Mouse (Mus musculus) urinary bladder, adult 2 months (tissue): Measurements from ENCODE around the gene Samd5. TPM values are rescaled to one million over a fixed set of nuclear protein-coding genes. Genes with fewer than 3 reads are reported as not detected.
A peak's percentile ranks its signal among the peaks of the same experiment; 100 is the strongest.

Experiments used
- DNase-seq: peaks from one replicate; pipeline ENCODE4 v3.0.0; 2022; ENCODE audit warnings: low spot score
- polyA plus RNA-seq: library from polyadenylated mRNA; depleted of rRNA; stranded (reverse); fragments of >200 nt; gene quantifications from 2 replicates; pipeline ENCODE4 v1.2.3, GENCODE M21; 2012; rRNA removed

The Samd5 gene
- 2.2 and 2.9 TPM in 2 replicates for polyA plus RNA-seq

DNA sequence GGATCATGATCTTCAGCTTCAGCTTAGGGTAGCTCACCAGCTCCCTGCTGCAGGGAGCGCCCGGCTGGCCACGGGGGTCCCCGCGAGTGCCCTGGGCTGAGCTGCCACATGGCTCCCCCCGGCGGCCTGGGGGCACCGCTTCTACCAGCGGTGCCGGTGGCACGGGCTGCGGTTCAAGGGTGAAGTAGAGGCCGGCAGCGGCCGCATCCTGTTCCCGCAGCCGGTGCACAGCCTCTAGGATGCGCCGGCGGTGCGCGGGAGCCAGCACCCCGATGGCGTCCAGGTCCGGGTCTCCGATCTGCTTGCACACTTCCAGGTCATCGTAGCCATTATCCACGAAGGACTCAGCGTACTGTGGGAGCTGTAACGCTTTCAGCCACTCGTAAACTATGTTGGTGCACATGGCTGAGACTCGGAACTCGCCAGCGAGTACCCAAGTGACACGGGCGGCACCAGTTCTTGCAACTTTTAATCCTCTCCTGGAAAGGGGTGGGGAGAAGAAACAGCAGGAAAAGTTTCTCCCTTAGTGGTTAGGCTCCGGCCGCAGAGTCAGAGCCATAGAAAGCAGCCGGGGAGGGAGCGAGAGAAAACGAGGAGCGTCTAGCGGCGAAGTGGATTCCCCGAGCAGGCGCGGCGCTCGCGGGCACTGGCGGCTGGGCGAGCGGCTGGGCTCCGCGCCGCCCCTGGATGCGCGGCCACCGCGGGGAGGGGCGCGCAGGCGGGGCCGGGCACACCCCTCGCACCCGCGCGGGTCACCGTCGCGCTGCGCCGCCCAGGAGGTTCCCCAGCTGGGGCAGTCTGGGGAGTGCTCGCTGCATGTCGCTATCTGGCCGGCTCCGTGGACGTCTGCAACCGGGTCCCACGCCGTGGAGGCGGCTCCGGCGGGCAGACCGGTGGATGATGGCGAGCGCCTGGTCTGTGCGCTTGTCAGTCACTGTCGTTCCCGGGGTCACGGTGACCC, at the start of gene Samd5:
TSS of gene Samd5 (minus strand) at position 648 of the 961 bp plus-strand sequence.
- peak; percentile 47 for DNase-seq

DNA sequence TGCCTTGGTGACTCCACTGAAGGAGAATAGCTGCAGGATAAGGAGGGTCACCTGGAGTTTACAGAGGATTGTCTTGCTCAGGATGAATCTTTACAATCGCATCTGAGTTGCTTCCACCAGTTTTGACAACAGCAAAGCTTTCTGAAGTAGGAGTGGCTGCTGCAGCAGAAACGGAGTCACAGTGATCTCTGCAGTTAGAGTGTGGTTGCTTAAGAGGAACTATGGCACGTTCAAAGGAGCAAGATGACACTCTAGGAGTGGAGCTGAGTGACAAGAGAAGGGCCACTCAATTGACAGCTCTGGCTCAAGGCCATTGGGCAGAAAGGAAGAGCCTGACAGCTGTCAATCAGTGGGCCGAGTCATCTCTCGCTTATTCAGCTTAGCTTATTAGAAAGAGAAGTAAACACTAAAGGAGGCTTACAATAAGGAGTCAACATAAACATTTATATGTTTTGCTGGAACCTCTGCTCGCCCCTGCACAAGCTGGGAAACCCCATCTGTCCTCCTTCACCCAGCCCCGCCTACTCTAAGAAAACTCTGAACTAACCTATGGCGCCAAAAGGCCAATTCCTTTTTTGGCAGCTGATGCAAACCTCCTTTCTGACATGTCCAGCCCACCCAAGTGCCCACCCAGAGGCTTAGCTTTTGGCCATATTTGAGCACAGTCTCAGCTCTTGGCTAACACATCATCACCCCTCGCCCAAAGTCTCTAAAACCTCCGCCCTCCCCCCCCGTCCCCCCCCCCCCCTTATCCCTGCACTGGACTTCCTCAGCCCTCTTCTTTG, 47.7 kb upstream of the Samd5 start:
- no peak for DNase-seq

DNA sequence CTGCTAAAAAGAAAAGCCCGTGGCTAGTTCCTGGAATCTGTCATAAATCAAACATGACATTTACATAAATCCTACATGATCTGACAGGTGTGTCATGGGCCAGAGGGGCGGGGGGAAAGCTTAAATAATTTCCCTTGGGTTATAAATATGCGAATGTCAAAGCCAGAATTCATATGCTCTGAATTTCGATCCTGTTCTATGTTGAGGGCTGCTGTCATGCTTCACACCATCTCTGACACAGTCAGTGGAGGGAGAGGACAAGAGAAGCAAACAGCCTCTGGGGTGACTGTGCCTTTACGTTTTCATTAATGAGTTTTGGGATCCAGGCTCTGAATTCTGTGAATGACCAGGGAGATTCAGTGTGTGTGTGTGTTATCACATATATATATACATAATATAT, 45.0 kb upstream of the Samd5 start:
- no peak for DNase-seq

DNA sequence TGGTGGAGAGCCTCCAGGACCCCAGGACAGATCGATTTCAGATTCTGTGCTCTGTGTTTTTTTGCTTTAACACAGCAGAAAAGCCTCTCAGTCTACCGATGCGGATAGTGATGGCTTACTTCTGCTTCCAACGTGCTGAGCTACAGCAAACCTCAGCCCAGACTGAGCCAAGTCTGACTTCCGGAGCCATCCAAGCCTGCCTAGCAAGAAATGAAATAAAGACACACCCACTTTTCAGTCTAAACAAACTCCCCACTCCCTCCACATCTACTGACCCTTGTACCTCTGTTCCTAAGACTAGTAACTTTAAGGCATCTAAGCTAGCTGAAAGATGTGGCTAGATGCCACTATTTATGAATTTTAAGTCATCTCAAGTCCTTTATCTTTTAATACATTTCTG, 43.1 kb upstream of the Samd5 start:
- DNase-seq, result no peak

DNA sequence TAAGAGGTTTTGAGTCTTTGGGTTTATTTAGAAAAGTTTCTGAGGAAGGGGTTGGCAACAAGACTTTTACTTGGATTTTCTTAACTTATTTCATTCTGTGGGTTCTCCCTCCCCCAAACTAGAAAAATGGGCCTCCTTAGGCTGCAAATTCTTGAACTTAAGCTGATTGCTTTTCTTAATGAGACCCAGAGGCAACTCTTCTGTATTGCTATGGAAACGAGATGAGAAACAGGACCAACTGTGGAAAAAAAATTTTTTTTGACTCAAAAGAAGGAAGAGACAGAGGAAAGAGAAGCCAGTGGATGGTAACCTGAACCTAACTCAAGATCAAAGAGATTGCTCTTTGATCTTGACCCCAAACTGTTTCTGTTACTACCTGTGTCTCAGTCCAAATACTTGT, 29.9 kb upstream of the Samd5 start:
- no peak for DNase-seq

DNA sequence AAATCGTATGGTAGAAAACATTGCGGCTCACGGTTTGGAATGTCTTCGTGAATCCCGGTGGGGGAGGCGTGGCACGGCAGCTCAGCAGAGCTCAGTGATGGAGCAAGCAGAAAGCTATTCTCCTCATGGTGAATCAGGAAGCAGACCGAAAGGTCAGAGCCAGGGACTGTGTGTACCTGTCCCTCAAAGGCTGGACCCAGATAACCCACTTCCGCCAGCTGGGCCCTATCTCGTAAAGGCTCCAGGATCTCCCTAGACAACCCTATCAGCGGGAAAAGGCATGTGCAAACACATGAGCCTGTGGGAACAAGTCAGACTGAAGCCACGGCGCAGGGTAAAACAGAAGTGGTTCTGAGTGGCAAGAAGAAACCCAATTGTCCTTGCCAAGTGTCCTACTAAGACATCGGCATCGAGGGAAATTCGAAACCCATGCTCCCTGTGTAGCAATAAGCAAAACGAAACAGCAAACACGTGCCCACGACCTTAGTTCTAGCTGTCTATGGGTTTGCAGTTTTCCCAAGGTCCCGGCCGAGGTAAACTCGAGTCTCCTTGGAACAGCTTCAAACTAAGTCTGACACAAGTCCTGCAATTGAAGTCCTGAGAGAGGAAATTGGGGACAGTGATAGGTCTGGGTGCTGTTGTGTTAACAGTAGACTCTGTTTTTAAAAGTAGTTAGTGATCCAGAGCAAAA, 24.2 kb upstream of the Samd5 start:
- peak; percentile 29 for DNase-seq

DNA sequence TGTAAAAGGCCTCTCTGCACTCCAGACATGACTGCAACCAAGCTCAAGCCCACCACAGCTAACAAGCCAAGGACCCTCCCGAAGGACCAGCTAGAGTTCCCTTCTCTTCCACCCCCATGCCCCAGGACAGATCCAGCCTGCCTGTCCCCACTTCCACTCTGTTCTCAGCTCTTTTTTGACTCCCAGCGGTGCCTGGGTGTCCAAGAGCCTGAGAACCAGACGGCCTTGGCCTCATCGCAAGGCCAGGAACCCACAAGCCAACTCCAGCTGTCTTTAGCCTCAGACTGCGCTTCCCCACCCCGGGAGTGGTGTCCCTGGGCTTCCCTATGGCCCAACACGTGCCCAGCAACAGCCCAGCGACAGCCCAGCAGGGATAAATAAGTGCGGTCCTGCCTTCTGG, 23.1 kb upstream of the Samd5 start:
- no peak for DNase-seq

DNA sequence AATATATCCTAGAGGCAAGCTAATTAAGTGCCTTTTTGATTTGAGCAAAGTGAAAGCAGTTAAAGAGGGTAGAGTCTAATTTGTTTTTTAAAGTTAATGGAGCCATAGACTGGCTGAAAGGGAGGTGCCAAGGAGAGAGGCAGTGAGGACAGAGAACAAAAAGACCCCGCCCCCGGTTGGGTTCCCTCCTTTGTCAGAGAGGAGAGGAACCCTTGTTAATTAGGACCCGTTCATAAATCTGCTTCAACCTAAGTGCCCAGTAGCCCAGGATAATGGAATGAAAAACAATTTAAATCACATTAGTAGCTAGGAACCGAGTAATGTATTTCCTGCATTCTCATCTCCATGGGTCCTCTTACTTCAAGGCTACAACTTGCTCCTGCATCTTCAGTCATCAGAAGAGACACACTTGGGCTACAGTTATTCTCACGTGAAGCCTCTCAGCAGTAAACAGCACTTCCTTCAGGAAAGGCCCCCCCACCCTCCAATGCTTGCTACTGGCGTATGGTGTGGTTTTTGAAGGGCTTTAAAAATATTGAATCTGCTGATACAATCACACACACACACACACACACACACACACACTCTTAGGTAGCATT, 21.6 kb upstream of the Samd5 start:
- DNase-seq, result no peak

DNA sequence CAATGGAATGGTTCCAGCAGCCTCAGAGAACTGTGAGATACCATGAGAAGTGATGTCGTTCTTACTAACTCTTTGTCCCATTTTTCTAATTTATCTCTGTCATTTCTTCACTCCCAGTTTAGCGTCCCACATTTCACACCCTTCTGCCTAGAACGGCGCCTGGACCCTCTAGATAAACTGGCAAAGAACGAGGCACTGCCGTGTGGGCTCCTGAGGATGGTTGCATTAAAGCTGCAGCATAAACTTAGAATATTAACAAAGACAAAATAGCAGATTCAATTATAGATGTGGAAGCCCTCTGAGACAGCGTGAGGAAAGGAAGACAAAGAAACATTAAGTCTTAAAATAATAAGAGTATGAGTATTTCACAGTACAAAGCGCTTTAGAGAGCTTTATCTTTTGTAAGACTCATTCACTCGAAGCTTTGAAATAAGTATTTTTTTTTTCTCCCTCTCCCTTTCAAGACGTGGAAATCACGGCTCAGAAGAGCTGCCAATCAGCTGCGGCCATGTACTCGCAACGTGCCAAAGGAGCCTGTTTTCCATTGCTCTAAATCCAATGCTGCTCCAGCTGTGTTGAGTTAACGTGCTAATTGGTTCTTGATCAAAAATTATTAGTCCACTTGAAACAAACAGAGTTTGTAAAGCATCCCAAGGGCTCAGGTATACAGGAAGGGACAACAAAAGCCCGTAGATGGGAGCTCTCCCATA, 19.1 kb upstream of the Samd5 start:
- no peak for DNase-seq

DNA sequence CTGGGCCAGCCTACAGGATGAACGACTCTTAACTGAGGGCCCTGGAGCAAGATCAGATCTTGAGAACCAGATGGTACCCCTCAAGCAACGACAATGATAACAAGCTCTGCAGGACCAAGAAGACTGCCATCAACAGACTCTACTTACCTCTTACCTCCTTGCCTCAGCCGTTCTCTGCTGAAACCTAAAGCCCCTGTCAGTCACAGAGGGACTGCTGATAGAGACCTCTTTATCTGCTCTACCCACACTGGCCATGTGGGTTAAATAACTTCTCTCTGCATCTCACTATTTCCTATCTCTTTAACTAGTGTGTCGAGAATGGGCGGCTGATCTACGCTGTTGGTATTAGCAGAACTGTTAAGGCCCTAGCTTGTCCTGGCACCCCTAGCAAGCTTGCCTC, 5.9 kb upstream of the Samd5 start:
- no peak for DNase-seq

DNA sequence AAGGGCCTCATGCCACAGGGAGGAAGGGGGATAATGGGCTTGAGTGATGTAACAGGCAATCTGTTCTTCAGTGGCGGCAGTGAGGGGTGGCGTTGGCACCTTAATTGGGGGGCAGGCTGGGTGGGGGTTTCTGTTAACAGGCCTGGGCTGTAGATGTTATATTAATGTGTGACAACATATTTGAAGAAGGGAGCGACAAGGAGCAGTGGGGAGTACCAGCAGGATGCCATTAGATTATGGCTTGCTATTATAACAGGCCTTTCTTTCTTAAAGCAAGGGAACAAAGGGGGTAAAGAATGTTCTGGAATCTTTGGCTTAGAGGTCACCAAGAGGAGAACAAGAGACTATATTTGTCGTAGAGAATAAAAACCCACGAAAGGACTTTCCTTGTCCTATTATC, 4.9 kb upstream of the Samd5 start:
- DNase-seq, result no peak

DNA sequence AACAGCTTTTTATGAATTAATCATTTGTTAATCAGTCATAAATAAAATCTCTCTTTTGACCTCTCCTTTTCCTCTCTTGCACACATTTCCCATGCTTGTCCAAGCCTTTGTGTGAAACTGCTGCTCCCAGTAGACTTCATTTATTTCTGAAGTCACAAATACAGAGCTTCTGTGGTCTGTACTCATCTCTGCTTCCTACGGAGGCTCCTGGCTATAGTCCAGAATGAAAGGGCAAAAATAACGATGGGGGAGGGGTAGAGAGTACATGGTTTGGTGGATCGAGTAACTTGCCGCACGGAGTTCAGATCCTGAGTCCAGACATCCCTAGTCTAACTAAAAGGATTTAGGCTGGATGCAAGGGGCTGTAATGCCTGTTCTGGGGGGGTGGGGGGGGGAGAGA, 3.1 kb upstream of the Samd5 start:
- no peak for DNase-seq

DNA sequence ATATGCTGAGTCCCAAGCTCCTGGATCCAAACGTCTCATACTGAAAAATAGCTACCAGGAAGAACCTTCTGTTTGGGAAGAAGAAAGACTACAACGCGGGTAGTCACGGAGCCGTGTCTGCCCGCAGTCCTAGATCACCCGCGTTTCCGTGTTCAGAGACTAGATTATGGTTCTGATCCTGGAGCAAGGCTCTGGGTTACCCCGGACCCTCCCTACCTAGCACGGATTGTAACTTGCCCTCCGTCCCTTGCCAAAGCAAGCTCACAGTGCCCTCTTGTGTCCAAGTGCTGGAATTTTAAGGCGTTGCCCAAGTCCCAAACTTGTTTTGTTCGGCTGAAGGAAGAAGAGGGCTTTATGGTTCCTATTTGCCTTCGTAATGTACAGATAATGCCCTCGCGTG, 1.9 kb upstream of the Samd5 start:
- DNase-seq, result peak; percentile 41

DNA sequence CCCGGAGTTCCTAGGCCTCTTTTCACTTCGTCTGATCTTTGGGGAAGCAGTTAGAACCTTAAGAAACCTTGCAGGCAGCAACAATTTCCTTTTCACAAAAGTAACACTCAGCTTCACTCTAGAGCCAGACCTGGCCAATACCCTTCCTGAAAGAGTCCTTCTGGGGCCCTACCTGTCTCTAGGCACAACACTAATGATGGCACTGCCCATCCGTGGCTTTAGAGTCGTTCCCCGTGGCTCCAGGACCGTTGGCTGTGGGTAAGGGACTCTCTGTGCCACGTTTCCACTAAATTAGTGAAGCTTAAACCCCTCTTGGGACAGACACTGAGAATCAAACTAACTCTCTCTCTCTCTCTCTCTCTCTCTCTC, 1.4 kb upstream of the Samd5 start:
- no peak for DNase-seq

DNA sequence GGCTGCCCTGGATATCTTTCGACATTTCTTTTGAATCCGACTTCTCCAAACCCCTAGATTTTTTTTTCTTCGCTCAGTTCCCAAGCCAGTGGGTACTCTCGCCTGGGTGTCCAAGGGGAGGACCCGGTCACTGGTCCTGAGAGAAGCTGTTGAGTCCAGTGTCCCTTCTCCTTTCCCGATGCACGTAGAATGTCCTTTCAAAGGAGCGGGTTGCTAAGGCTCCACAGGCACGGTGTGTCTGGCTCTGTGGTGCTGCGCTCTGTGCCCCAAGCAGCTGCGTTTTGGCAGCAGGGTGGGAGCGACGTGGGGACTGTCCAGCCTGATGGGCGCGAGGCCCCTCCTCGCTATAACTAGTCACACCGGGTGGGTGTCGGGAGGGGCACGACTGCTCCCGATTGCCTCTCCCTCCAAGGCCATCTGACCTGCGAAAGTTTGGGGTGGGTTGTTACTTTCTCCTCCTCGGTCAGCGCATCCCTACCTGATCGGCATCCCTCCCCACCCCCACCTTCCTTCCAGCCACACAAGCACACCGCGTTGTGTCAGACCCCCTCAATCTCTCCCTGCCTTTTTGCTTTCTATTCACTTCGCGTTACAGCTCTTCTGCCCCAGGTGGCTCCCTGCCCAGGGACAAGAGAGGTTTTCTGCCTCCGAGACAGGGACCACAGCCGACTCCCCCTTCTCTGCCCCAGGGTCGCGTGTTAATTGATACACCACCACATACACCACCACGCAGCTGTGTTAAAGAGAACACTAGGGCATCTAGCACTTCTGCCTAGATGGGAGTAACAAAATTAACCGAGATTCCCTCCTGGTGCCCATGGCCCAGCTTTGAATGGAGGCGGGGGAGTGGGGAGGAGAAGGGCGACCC, 776 bp upstream of the Samd5 start:
- no peak for DNase-seq

DNA sequence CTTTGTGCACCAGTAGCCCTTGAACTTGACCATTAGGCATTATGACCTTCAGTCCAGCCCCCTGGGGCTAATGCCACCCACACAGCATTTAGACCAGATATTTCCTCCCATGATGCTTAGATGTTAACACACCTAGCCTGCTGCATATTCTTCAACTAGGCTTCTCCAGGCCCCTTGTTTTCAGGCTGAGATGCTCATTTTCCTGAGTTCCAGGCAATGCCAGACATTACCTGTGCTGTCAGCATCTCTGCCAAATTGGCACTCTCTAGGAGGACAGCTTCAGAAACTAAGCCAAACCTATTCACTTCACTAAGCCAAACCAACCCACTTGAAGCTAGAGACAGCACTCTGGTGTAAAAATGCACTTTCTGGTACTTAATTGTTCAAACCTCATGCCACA, 1.7 kb downstream of the Samd5 start:
- DNase-seq, result no peak

DNA sequence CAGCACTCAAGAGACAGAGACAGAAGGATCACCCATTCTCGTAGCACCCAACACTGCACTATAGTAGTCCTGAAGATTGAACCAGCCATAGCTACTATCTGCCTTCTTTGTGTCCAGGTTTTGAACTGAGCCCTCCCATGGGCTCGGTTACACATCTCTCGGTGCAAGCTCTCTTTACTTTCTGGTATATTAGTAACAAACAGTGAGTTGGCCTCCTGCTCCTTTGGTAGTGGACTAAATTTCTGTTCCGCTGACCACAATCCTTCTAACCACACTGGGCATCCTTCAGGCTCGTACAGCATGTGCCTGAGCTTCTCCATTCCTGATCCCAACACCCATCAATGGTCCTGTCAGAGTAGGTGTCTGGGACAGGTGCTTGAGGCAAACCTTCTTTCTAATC, 2.3 kb downstream of the Samd5 start:
- no peak for DNase-seq

DNA sequence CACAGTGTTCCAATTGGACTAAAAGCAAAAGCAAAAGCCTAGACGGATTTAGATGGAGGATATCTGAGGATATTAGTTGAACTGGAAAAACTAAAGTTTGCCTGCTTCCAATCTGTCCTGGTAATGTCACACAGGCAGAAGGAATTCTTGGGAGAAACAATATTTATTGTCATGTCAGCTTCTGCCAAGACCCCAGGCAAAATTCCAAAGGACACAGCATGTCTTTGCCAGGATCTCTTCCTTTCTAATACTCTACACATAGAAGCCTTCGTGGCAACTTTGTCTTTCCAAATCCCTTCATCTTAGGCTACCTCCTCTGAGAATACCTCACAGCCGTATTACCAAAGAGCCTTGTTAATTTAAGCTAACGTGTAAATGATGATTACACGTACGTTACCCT, 4.7 kb downstream of the Samd5 start:
- no peak for DNase-seq

DNA sequence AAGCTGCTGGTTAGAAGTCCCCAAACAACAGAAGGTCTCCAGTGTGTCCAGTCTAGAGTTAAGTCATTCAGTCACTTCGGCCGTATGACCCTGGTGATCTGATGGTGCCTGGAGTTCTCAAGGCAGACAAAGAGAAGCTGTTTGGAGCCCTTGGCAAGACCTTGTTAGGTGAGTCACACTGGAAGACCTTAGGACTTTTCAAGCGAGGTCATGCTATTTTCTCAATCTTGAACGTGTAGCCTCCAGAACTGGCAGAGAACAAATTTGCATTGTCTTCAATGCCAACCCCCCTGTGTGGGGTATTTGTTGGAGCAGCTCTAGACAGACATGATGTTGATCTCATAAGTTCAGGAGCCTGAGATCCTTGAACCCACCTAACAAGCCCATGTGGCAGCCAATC, 6.2 kb downstream of the Samd5 start:
- DNase-seq, result no peak

DNA sequence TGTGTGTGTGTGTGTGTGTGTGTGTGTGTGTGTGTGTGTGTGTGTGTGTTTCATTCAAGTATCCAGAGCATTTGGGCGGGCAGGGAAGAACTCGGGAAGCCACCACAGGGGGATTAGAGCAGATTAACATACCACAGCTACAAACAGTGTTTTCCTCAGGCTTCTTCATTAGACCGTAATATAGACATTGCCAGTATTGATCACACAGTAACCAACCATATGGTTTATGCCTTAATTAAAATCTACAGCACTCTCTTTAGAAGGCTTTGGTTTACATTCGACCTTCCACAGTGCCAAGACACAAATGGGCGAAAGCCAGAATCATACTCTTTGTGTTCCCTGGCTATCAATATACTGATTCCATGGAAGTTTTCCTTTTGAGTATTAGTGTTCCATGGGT, 22.1 kb downstream of the Samd5 start:
- no peak for DNase-seq
